Mouse (Mus musculus) testis, adult 2 months (tissue): ENCODE measurements around the gene Aff3. TPM values are rescaled to one million over a fixed set of nuclear protein-coding genes. Genes with fewer than 3 reads are reported as not detected.

Source experiments
- H3K27ac ChIP-seq: fragments of 200-500 bp; 2 replicates; pipeline ENCODE4 v1.5.1; 2012; ENCODE audit warnings: low read depth, low read length; ENCODE audit not compliant: control insufficient read depth, insufficient read depth
- H3K27me3 ChIP-seq: fragments of 200-500 bp; 2 replicates; pipeline ENCODE4 v1.6.1; 2012; ENCODE audit warnings: mild to moderate bottlenecking, low read length, moderate library complexity; ENCODE audit not compliant: control insufficient read depth, insufficient read depth
- H3K36me3 ChIP-seq: fragments of 200-500 bp; 2 replicates; pipeline ENCODE4 v1.6.1; 2012; ENCODE audit warnings: mild to moderate bottlenecking, low read length; ENCODE audit not compliant: control insufficient read depth, insufficient read depth
- H3K4me1 ChIP-seq: fragments of 200-500 bp; 2 replicates; pipeline ENCODE4 v1.6.1; 2012; ENCODE audit warnings: low read length; ENCODE audit not compliant: control insufficient read depth, insufficient read depth
- H3K4me3 ChIP-seq: fragments of 200-500 bp; 2 replicates; pipeline ENCODE4 v1.5.1; 2012; ENCODE audit warnings: low read depth, mild to moderate bottlenecking, low read length, moderate library complexity, mixed read lengths; ENCODE audit not compliant: control insufficient read depth
- CTCF ChIP-seq: fragments of 200-500 bp; IDR thresholded peaks from 2 replicates; pipeline ENCODE4 v1.5.1; 2012; ENCODE audit warnings: low read depth, mild to moderate bottlenecking, inconsistent platforms, low read length, moderate library complexity; ENCODE audit not compliant: control insufficient read depth, insufficient read depth, insufficient replicate concordance
- POLR2A ChIP-seq: fragments of 200-500 bp; IDR thresholded peaks from 2 replicates; pipeline ENCODE4 v1.6.1; 2012; ENCODE audit warnings: low read depth, mild to moderate bottlenecking, inconsistent platforms, low read length, moderate library complexity; ENCODE audit not compliant: control insufficient read depth
- polyA plus RNA-seq: library from polyadenylated mRNA; depleted of rRNA; stranded (reverse); fragments of >200 nt; gene quantifications from 2 replicates; pipeline ENCODE4 v1.2.3, GENCODE M21; 2012; rRNA removed

Gene Aff3
- 8.1 and 9.4 TPM in 2 replicates for polyA plus RNA-seq

GRCm38 (mm10) chr1:38664777-38665176 lies at the start of gene Aff3:
Gene Aff3 (minus strand): TSS chr1:38664955.
- no peaks in the 10 kb centered on the region for H3K36me3 ChIP-seq
- H3K4me3 ChIP-seq: no peak within 1 kb of the TSS
- H3K27ac ChIP-seq: no peak within 1 kb of the TSS
- TF ChIP-seq POLR2A: no peak
- TF ChIP-seq CTCF: no peak
- no peaks in the 10 kb centered on the region for H3K27me3 ChIP-seq
- H3K4me1 ChIP-seq: no peaks in the 10 kb centered on the region; the same call in 1 of the 2 replicates

- no peak for TF ChIP-seq POLR2A
- no peak for TF ChIP-seq CTCF
- Histone ChIP-seq H3K36me3 (no peaks in the 10 kb centered on the region), H3K4me1 (no peaks in the 10 kb centered on the region), H3K27me3 (no peaks in the 10 kb centered on the region), H3K27ac (no peak overlapping the region), H3K4me3 (no peak overlapping the region)
Measured at GRCm38 (mm10) chr1:38700646-38701045, 35.9 kb upstream of the Aff3 start.

GRCm38 (mm10) chr1:38699244-38699643 lies 34.5 kb upstream of the Aff3 start:
- Histone ChIP-seq H3K27me3 (no peaks in the 10 kb centered on the region), H3K36me3 (no peaks in the 10 kb centered on the region), H3K4me3 (no peak overlapping the region), H3K4me1 (no peaks in the 10 kb centered on the region), H3K27ac (no peak overlapping the region)
- TF ChIP-seq CTCF: no peak
- TF ChIP-seq POLR2A: no peak

- H3K4me1 ChIP-seq: no peaks in the 10 kb centered on the region
- TF ChIP-seq POLR2A (no peak), CTCF (no peak)
- H3K27ac ChIP-seq: no peak overlapping the region
Measured at GRCm38 (mm10) chr1:38695812-38696681, 31.3 kb upstream of the Aff3 start.

GRCm38 (mm10) chr1:38695089-38695811 lies 30.5 kb upstream of the Aff3 start:
- Histone ChIP-seq H3K27me3 (no peaks in the 10 kb centered on the region), H3K4me1 (no peaks in the 10 kb centered on the region), H3K36me3 (no peaks in the 10 kb centered on the region), H3K27ac (no peak overlapping the region), H3K4me3 (no peak overlapping the region)
- TF ChIP-seq POLR2A (no peak), CTCF (no peak)

More at GRCm38 (mm10) chr1:38695812-38696681, 31.3 kb upstream of the Aff3 start:
- Histone ChIP-seq H3K4me3 (no peak overlapping the region), H3K36me3 (no peaks in the 10 kb centered on the region), H3K27me3 (no peaks in the 10 kb centered on the region)

- H3K4me1 ChIP-seq: no peaks in the 10 kb centered on the region
- H3K27me3 ChIP-seq: no peaks in the 10 kb centered on the region
- H3K27ac ChIP-seq: no peak overlapping the region
- H3K36me3 ChIP-seq: no peaks in the 10 kb centered on the region
- TF ChIP-seq POLR2A: no peak
- TF ChIP-seq CTCF: no peak
- no peak overlapping the region for H3K4me3 ChIP-seq
Measured at GRCm38 (mm10) chr1:38694142-38694541, 29.4 kb upstream of the Aff3 start.

GRCm38 (mm10) chr1:38690471-38690870 lies 25.7 kb upstream of the Aff3 start:
- Histone ChIP-seq H3K36me3 (no peaks in the 10 kb centered on the region), H3K4me3 (no peak overlapping the region), H3K27me3 (no peaks in the 10 kb centered on the region), H3K27ac (no peak overlapping the region), H3K4me1 (no peaks in the 10 kb centered on the region)
- no peak for TF ChIP-seq POLR2A
- no peak for TF ChIP-seq CTCF

GRCm38 (mm10) chr1:38688216-38688615 lies 23.5 kb upstream of the Aff3 start:
- Histone ChIP-seq H3K36me3 (no peaks in the 10 kb centered on the region), H3K4me1 (no peaks in the 10 kb centered on the region), H3K4me3 (no peak overlapping the region), H3K27ac (no peak overlapping the region), H3K27me3 (no peaks in the 10 kb centered on the region)
- TF ChIP-seq POLR2A (no peak), CTCF (no peak)
